Mouse (Mus musculus) kidney, adult 2 months (tissue): ENCODE data around the gene Suox.

Source experiments
- CTCF ChIP-seq: fragments of 200-500 bp; conservative IDR thresholded peaks from 2 replicates; pipeline ENCODE4 v1.5.1; 2011; ENCODE audit warnings: low read depth, mild to moderate bottlenecking, control low read depth, low read length, moderate library complexity, mixed read lengths; ENCODE audit not compliant: insufficient read depth, insufficient read length
- POLR2A ChIP-seq: fragments of 200-500 bp; IDR thresholded peaks from one replicate; pipeline ENCODE4 v1.6.1; 2011; ENCODE audit warnings: low read depth, low read length, control low read depth

GRCm38 (mm10) chr10:128631571-128631970, 42.3 kb downstream of the Suox start:
- no peak for TF ChIP-seq CTCF
- TF ChIP-seq POLR2A: no peak
